Mouse (Mus musculus): ENCODE results near the gene Pla2g1b.

The Pla2g1b gene

DNA sequence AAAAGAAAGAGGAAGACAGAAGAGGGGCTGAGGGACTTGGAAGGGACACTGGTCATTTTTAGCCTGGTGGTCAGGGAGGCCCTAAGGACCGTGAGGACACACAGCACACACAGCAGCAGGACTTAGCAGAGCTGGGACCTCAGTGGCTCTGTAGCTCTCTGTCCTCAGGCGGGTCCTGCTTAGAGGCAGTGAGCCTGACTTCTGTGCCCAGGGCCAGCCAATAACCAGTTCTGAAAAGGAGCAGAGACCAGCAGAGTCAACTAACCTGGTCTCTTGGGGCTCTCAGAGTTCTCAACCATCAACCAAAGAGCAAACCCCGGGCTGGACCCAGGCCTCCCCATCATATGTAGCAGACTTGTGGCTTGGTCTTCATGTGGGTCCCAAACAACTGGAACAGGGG, 16.8 kb upstream of the Pla2g1b start:
- no peak for DNase-seq

DNA sequence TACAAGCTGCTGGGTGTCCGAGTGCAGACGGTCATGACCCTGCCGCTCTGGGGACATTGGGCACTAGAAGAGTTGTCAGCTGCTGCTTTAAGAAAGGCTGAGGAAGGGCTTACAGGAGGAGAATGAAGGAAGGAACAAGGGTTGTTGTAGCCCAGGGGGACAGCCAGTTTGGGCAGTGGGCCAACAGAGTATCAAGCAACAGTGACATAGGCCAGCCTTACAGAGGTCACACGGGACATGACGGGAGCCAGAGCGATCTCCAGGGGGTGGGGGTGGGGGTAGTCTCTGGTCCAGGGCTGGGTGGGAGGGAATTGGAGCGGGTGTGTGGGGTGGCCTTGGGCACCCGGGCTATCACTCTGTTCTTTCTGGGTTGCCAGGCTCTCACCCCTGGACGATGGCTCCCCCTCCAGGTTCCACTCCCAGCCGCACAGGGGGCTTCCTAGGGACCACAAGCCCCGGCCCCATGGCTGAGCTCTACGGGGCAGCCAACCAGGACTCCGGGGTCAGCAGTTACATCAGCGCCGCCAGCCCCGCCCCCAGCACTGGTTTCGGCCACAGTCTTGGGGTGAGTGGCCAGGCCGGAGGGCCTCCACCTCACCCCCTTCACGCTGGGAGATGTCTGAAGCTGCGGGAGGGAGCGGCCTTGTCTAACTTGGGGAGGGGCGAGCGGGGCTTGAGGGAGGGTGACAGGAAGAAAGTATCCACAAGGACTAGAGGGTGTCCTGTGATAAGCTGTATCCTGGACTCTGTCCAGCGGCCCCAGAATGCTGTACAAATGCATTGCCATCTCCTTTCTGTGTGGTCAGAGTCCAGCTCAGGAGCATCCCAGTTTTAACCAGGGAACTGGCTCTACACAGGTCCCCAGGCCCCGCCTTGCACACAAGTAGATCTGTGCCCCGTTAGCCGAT, 15.4 kb upstream of the Pla2g1b start:
- no peak for DNase-seq

- DNase-seq: no peak
These were observed 11.5 kb upstream of the Pla2g1b start for GRCm38 (mm10) chr5:115454422-115455090.

GRCm38 (mm10) chr5:115455838-115456237, 10.2 kb upstream of the Pla2g1b start:
- no peak for DNase-seq

- DNase-seq: no peak
These were observed 7.1 kb upstream of the Pla2g1b start for GRCm38 (mm10) chr5:115458918-115459317.

GRCm38 (mm10) chr5:115464408-115465115, 1.5 kb upstream of the Pla2g1b start:
- no peak for DNase-seq

GRCm38 (mm10) chr5:115469791-115470190, 3.7 kb downstream of the Pla2g1b start:
- no peak for DNase-seq

GRCm38 (mm10) chr5:115470766-115471531, 4.9 kb downstream of the Pla2g1b start:
- no peak for DNase-seq

DNA sequence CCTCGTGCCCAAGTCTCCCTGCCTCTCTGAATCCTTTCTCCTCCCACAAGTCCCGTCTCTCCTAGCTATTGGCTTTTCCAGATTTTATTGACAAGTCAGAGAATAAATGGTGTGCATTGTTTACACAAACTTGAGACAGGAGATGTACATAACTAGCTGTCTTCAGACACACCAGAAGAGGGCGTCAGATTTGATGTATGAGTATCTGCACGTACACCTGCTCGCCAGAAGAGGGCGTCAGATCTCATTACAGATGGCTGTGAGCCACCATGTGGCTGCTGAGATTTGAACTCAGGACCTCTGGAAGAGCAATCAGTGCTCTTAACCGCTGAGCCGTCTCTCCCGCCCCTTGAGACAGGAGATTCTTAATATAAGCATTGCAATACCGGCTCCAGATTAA, 7.1 kb downstream of the Pla2g1b start:
- no peak for DNase-seq

- DNase-seq: no peak
These were observed 8.2 kb downstream of the Pla2g1b start for GRCm38 (mm10) chr5:115474174-115474828.

- DNase-seq: no peak
These were observed 9.5 kb downstream of the Pla2g1b start for GRCm38 (mm10) chr5:115475337-115476106.

DNA sequence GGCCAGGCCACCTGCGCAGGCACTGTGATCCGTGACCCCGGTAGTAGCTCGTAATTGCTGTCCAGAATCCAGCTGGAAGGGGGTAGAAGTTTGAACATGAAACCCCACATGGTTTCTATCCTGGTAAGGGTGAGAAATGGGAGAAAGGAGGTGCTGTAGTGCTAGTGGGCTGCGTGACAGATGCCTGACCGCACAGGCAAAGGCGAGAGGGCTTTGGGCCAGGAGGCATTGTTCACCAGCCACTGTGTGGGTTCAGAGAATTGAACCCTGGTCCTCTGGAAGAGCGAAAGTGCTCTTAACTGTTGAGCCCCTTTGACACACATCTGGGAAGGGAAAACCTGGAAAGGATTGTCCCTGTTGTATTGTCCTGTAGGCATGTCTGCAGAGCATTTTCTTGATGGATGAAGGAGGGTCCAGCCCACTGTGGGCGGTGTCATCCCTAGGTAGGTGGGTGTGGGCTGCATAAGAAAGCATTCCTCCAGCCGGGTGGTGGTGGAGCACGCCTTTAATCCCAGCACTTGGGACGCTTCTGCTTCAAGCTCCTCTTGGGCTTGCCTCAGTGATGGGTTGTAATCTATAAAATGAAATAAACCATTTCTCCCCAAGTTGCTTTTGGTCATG, 10.2 kb downstream of the Pla2g1b start:
- DNase-seq: no peak

- DNase-seq: no peak
These were observed 13.5 kb downstream of the Pla2g1b start for GRCm38 (mm10) chr5:115479561-115479960.

GRCm38 (mm10) chr5:115480101-115480500, 14.0 kb downstream of the Pla2g1b start:
- no peak for DNase-seq

GRCm38 (mm10) chr5:115482390-115483265, 16.6 kb downstream of the Pla2g1b start:
- DNase-seq: no peak

GRCm38 (mm10) chr5:115483385-115483784, 17.3 kb downstream of the Pla2g1b start:
- no peak for DNase-seq

DNA sequence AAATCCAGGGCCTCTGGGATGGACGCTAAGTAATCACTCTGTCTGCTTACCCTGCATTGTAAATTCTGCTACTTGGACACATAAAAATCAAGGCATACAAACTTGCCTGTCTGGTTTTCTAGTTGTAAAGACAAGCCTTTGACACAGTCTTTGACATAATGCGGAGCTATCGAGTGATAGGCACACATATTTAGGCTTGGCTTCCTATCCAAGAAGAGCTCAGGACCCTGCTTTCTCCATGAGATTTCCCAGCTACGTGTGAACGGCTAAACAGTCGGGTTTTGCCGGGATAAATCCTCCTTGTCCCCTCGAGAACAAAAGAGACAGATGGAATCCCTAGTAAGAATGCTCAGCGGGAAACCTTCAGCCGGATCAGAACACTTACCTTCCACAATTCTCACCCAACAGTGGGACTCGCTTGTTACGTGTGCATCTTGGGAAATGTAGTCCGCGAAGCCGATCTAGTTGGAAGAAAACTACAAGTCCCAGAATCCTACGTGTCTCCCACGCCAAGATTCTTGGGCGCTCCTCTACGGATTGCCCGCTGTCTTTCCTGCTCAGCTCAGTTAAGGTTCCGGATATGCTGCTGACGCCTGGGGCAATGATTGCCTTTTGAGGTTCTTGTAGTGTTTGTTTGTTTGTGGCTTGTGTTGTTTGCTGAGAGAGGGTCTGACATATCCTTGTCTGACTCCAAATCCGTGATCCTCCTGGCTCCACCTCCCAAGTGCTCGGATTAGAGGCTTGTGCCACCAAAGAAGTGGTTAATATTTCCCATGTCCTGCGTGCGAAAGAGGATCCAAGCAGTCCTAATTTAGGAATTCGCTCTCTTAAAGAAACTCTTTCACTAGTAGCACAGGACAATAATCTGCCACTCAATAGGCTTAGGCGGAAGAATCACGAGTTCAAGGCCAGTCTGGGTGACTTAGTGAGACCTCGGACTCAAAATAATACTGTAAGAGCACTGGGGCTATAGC, 18.2 kb downstream of the Pla2g1b start, which contains the start of gene Sirt4:
Sirt4 (minus strand) TSS at position 779 of the 974 bp plus-strand sequence.
- peak; percentile 84 for DNase-seq

- DNase-seq: no peak
These were observed 18.9 kb downstream of the Pla2g1b start for GRCm38 (mm10) chr5:115484996-115485395.

Measured in right cerebral cortex, postnatal 25 days (tissue).